Mouse (Mus musculus): ENCODE results near the gene Arhgef17.

Gene Arhgef17

DNA sequence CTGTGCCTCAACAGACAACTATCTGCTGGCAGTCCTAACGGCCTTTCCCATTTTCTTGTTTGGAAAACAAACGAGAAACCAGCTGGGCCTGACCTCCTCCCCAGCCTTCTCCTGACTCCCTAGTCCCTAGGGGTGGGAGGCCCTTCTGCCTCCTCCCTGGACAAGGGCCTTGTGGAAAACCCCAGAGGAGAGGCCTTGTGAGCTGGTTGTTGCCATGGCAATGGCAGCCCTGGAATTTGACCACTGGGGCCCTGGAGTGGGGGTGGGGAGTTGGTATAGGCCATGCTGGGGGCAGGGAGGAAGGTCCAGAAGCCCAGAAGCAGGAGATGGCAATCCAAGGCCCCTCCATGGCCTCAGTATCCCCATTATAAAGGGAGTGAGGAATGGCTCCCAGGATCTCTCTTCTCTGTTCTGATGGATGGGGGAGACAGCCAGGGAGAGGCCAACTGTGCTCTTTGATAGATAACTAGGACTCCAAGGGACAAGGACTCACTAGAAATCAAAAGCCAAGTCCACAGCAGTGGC lies 20.6 kb downstream of the Arhgef17 start:
- no peak for DNase-seq

DNA sequence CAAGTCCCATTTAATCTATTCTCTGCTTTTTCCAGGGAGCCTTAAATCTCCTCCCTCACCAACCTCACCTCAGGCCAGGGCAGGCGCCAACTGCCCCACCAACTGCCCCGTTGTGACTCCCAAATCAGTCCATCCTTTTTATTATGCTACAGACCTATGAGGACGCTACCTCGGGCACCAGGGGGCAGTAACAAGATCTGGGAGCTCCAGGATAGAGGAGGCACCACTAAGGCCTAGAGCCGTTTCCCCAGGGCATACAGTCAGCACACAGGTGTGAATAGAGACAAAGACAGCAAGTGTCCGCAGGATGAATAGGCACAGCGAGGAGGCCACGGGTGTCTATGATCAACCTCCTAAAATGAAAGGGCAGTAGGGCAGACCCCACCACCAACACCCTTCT lies 23.3 kb downstream of the Arhgef17 start:
- DNase-seq = no peak

DNA sequence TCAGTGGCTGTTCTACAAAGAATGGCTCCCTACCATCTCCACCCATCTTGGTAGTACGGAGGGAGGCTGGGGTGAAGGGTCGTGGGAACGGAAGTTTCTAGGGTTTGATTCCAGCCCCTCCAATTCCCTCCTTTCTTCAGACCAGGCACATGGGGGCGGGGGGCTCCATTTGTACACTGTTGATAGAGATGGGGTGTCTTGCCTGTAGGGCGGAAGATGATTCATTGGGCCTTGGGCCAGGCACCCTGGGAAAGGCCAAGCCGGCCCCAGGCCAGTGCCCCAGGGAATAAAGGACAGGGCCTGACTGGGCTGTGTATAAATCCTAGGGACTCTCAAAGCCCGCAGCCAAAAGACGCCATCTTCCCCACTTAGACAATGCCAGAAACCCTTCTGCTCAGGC lies 23.8 kb downstream of the Arhgef17 start:
- DNase-seq = no peak

GRCm38 (mm10) chr7:100907231-100907630 lies 24.7 kb downstream of the Arhgef17 start:
- peak; percentile 73 for DNase-seq

DNA sequence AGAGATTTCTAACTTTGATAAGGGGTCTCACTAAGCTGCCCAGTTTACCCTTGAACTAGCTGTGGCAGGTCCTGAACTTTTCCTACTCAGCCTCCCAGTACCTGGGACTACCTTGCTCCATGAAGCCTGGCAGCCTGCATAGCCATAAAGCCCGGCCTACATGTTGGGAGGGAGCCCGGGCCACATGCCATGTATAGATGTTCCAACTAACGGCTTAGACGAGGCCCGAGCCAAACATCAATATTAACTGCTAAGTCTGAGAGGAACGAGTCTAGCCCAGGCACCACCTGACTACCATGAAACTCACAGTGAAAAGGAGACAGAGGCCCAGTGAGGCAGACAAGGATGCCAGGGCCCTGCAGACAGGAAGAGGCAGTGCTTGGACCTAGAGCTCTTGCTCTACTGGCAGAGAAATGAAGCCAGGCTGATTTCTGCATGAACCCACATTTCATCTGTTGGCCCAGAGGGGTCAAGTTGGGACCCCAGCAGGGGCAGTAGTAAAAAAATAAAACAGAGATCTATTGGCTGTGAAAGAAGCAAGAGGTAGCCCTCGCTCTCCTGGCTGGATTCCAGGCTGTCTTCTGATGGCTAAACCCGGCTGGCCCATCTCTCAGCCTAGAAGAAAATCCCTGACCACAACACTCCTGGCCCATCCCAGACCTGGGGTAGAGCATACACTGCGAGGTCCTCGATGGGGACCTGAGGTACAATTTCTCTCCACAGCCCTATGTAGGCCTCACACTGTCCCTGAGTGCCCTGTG lies 25.7 kb downstream of the Arhgef17 start:
- no peak for DNase-seq

GRCm38 (mm10) chr7:100905037-100905436 lies 26.9 kb downstream of the Arhgef17 start:
- no peak for DNase-seq

DNA sequence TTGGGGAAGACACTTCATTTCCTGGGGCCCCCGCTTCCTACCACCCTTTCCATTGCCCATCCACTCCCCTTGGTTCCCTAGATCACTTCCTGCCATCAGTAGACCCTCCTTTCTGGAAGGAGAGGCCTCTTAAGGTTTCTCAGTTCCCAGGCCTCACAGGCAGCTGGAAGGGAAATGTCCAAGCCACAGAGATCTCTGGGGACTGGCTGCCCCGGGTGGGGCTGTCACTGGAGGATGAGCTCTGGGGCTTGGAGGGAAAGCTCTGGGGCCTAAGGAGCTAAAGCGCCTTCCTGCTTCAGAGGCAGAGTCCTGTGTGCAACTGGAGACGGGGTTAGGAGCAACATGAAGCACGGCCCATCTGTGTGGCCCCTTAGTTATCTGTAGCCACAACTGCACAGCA lies 27.3 kb downstream of the Arhgef17 start:
- DNase-seq = no peak

DNA sequence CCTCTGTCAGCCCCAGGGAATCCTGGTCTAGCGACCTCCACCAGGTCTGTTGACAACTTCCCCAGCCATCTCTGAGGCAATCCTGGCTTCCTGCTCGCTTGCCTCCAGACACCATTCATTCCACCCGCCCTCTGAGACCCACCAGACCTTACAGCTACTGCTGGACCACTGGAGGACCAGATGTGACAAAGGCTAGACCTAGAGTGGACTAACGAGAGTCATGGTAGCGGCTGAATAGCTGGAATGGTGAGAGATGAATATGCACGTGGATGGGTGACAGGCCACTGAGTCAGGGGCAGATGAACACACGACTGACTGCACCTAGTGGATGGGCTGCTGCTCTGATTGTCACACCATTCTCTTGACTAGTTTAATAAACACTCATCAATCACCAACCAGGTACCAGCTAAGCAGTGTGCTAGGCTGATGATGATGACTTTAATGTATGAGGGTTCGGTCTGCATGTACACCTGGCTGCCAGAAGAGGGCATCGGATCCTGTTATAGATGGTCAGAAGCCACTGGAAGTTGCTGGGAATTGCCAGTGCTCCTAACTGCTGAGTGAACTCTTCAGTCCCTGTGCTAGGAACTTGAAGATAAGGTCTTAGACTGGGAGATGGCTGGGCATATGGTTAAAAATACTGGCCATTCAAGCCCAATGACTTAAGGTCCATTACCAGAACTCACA lies 29.3 kb downstream of the Arhgef17 start:
- no peak for DNase-seq

DNA sequence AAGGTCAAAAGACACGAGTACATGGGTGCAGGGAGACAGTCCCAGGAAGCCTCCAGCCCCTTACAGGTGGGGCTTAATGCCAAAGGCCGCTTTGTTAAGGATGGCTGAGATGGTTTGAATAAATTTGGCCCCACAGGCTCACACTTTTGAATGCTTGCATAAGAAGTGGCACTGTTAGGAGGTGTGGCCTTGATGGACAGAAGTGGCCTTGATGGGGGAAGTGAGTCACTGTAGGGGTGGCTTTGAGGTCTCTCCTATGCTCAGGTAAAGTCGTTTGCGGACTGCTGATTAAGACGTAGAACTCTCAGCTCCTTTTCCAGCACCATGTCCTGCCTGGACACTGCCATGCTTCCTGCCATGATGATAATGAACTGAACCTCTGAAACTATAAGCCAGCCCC lies 34.1 kb downstream of the Arhgef17 start:
- DNase-seq = no peak

- DNase-seq = no peak
Observed at GRCm38 (mm10) chr7:100894833-100895226, 37.1 kb downstream of the Arhgef17 start.

GRCm38 (mm10) chr7:100894057-100894832 lies 37.7 kb downstream of the Arhgef17 start:
- DNase-seq = peak; percentile 69

GRCm38 (mm10) chr7:100893249-100894056 lies 38.5 kb downstream of the Arhgef17 start:
- peak; percentile 49 for DNase-seq

DNA sequence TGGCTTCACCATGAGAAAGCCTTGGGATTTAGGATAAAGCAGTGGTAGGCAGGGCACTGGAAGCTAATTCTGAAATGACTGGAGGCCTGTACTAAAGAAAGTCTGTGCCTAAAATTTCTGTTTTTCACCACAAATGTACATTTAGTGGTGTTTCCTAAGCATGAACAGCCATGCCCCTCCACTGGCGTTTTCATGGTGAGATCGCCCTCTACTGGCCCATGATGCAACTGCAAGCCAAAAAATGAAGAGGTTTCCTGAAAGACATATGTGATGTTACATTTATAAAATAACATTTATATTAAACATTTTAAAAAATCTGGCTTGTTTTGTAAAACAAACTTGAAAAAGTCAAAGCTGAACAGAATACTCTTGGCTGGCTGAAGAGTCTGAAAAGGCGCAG lies 45.4 kb downstream of the Arhgef17 start:
- DNase-seq = peak; percentile 67

GRCm38 (mm10) chr7:100884460-100884859 lies 47.4 kb downstream of the Arhgef17 start:
- no peak for DNase-seq

DNA sequence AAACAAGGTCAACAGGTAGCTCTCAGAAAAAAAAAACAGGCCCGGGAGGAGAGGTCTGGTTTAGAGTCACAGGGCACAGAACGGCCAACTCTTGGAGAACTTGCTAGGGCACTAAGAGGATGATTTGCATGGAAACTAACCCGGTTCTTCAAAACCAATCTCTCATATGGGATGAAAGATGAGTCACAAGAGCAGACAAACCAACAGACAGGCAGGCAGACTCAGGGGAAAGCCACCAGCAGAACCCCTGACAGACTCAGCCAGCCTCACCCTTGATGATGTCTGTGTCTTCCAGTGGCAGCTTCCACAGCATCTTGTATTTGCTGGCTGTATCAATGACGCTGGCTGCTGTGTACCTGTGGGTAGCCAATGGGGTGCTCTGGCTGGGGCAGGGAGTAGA lies 50.0 kb downstream of the Arhgef17 start:
- DNase-seq = no peak

DNA sequence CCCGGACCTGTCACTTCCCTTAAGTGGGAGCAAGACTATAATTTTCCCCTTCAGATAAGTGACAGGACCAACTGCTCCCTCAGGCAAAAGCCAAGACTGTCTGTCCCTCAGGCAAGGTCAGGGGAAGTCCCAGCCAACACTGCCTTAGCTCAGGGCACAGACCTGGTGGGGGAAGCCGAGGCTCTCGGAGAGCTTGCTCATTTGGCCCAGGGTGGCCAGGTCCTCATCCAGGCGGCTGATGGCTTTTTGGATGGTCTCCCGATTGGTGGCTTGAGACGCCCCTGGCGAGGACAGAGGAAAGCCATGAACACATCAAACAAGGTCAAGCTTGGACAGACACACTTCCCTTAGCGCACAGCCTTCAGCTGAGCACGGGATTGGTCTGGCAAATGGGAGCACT lies 50.4 kb downstream of the Arhgef17 start:
- no peak for DNase-seq

DNA sequence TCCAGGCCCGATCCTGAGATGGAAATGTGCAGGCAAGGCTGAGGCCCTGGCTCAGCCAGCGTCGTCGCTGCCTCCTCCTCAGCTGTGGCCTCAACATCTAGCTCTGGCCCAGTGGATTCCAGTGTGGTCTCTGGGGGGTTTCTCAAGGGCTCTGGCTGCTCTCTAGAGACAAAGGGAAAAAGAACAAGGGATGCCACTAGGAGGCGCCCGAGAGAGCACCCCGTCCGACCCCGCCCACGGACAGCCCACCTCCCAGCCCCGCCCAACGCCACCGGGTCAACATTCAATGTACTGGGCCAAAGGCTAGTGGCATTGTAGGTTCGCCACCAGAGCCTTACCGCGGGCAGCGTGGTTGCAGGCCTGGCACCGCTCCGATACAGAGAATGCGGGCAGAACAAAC lies 52.3 kb downstream of the Arhgef17 start:
- DNase-seq = no peak

GRCm38 (mm10) chr7:100876771-100877170 lies 55.1 kb downstream of the Arhgef17 start:
- no peak for DNase-seq

- DNase-seq = no peak
Observed at GRCm38 (mm10) chr7:100876293-100876692, 55.6 kb downstream of the Arhgef17 start.

GRCm38 (mm10) chr7:100875822-100876221 lies 56.1 kb downstream of the Arhgef17 start:
- DNase-seq = no peak

DNA sequence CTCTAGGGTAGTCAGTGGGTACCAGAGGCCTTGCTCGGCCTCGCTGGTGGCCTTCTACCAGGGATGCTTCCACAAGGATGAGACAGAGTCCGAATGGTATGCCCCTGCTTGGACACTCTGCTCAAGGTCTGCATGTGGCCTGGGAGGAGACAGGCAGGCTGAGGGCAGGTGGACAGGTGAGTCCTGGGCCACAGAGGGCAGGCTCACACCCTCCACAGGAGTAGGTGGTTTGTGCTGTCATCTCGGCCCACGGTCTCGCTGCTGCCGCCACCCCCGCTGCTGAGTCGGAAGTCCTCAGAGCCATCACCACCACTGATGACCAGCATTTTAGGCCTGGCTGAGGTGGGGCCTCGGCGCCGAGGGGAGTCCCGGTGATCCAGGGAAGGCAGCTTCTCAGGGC lies 58.7 kb downstream of the Arhgef17 start:
- DNase-seq = no peak

- no peak for DNase-seq
Observed at GRCm38 (mm10) chr7:100871892-100872291, 60.0 kb downstream of the Arhgef17 start.

GRCm38 (mm10) chr7:100871355-100871754 lies 60.6 kb downstream of the Arhgef17 start:
- no peak for DNase-seq
